Mouse (Mus musculus) forebrain, embryonic 13.5 days (tissue): ENCODE measurements around the gene Gm20388. TPM values are rescaled to one million over a fixed set of nuclear protein-coding genes. Genes with fewer than 3 reads are reported as not detected.

Experiments
- ATAC-seq: fragments of 200-750 bp; cut with Nextera tagmentation; 2 replicates; pipeline ENCODE4 v1.8.0; 2017
- H3K27ac ChIP-seq: fragments of 300-500 bp; sonication (generic); 2 replicates; pipeline ENCODE4 v1.5.1; 2015; ENCODE audit warnings: inconsistent platforms, mild to moderate bottlenecking, moderate library complexity
- H3K27me3 ChIP-seq: fragments of 300-500 bp; sonication (generic); 2 replicates; pipeline ENCODE4 v1.6.1; 2015; ENCODE audit warnings: mild to moderate bottlenecking, inconsistent platforms
- H3K36me3 ChIP-seq: fragments of 300-500 bp; sonication (generic); 2 replicates; pipeline ENCODE4 v1.6.1; 2015; ENCODE audit warnings: mild to moderate bottlenecking, inconsistent platforms; ENCODE audit not compliant: poor library complexity, severe bottlenecking
- H3K4me1 ChIP-seq: fragments of 300-500 bp; sonication (generic); 2 replicates; pipeline ENCODE4 v1.6.1; 2015; ENCODE audit warnings: inconsistent platforms
- H3K4me2 ChIP-seq: fragments of 300-500 bp; sonication (generic); 2 replicates; pipeline ENCODE4 v1.6.1; 2015; ENCODE audit warnings: inconsistent platforms, mild to moderate bottlenecking, moderate library complexity
- H3K4me3 ChIP-seq: fragments of 300-500 bp; sonication (generic); 2 replicates; pipeline ENCODE4 v1.5.1; 2015; ENCODE audit warnings: mild to moderate bottlenecking, inconsistent platforms
- H3K9ac ChIP-seq: fragments of 300-500 bp; sonication (generic); 2 replicates; pipeline ENCODE4 v1.6.1; 2015; ENCODE audit warnings: mild to moderate bottlenecking, inconsistent platforms
- H3K9me3 ChIP-seq: fragments of 300-500 bp; sonication (generic); replicated peaks from 2 replicates; pipeline ENCODE4 v1.6.1; 2016; ENCODE audit warnings: inconsistent platforms
- WGBS: fragments of 180-500 bp; shearing (Covaris S2); methylation state at CpG from one replicate; pipeline ENCODE4 v1.1.7; 2015; 5-methylcytosine and 5-hydroxymethylcytosine counted together
- polyA plus RNA-seq: library from polyadenylated mRNA; unstranded; fragments of >200 nt; fragmentation: Nextera tagmentation; extraction: Ambion mirVana; gene quantifications from 2 replicates; pipeline ENCODE4 v1.2.1, GENCODE M21; 2015

Gm20388 gene
- polyA plus RNA-seq, 1 experiment from 2014 or later, result 5.6 TPM

- 72% methylated on average over 14 of the region's 14 CpGs for WGBS
These were observed 93.6 kb downstream of the Gm20388 start for GRCm38 (mm10) chr8:120004154-120004702.

GRCm38 (mm10) chr8:120004705-120005381, 94.2 kb downstream of the Gm20388 start:
- Histone ChIP-seq H3K27ac (no peak overlapping the region), H3K36me3 (no peaks in the 10 kb centered on the region), H3K4me3 (no peak overlapping the region), H3K4me2 (no peak overlapping the region), H3K9me3 (no peaks in the 10 kb centered on the region), H3K27me3 (no peaks in the 10 kb centered on the region), H3K4me1 (peaks cover 5% of the 10 kb centered on the region; the same call in 1 of the 2 replicates), H3K9ac (no peak overlapping the region)
- ATAC-seq, result no peak
- 62% methylated on average over 2 of the region's 2 CpGs for WGBS

More at GRCm38 (mm10) chr8:120004154-120004702, 93.6 kb downstream of the Gm20388 start:
- no peak overlapping the region for H3K4me3 ChIP-seq
- no peak overlapping the region for H3K27ac ChIP-seq
- H3K27me3 ChIP-seq, result no peaks in the 10 kb centered on the region
- H3K4me2 ChIP-seq, result no peak overlapping the region
- no peak overlapping the region for H3K9ac ChIP-seq
- ATAC-seq, result no peak
- H3K36me3 ChIP-seq, result no peaks in the 10 kb centered on the region
- H3K4me1 ChIP-seq, result peaks cover 5% of the 10 kb centered on the region; the same call in 1 of the 2 replicates
- no peaks in the 10 kb centered on the region for H3K9me3 ChIP-seq

GRCm38 (mm10) chr8:120006645-120007160, 96.1 kb downstream of the Gm20388 start:
- Histone ChIP-seq H3K9me3 (no peaks in the 10 kb centered on the region), H3K27ac (no peak overlapping the region), H3K27me3 (no peaks in the 10 kb centered on the region), H3K9ac (no peak overlapping the region), H3K4me1 (peaks cover 5% of the 10 kb centered on the region; the same call in 1 of the 2 replicates), H3K4me3 (no peak overlapping the region), H3K4me2 (peak overlapping the region; percentile 10; the same call in 1 of the 2 replicates), H3K36me3 (no peaks in the 10 kb centered on the region)
- ATAC-seq, result no peak
- 44% methylated on average over 9 of the region's 9 CpGs for WGBS

GRCm38 (mm10) chr8:120007178-120007577, 96.5 kb downstream of the Gm20388 start:
- Histone ChIP-seq H3K9ac (no peak overlapping the region), H3K4me1 (peaks cover 5% of the 10 kb centered on the region; the same call in 1 of the 2 replicates), H3K4me3 (no peak overlapping the region), H3K27me3 (no peaks in the 10 kb centered on the region), H3K9me3 (no peaks in the 10 kb centered on the region), H3K27ac (no peak overlapping the region), H3K36me3 (no peaks in the 10 kb centered on the region), H3K4me2 (no peak overlapping the region)
- 79% methylated on average over 9 of the region's 9 CpGs for WGBS
- ATAC-seq, result no peak

GRCm38 (mm10) chr8:120009284-120009683, 98.6 kb downstream of the Gm20388 start:
- no peaks in the 10 kb centered on the region for H3K9me3 ChIP-seq
- no peak overlapping the region for H3K9ac ChIP-seq
- no peak overlapping the region for H3K4me2 ChIP-seq
- no peak overlapping the region for H3K27ac ChIP-seq
- ATAC-seq, result no peak
- no peaks in the 10 kb centered on the region for H3K27me3 ChIP-seq
- H3K4me1 ChIP-seq, result peaks cover 5% of the 10 kb centered on the region; the same call in 1 of the 2 replicates
- H3K4me3 ChIP-seq, result no peak overlapping the region
- WGBS, result 77% methylated on average over 6 of the region's 6 CpGs
- no peaks in the 10 kb centered on the region for H3K36me3 ChIP-seq

GRCm38 (mm10) chr8:120012491-120012890, 101.8 kb downstream of the Gm20388 start:
- no peaks in the 10 kb centered on the region for H3K27me3 ChIP-seq
- H3K36me3 ChIP-seq, result no peaks in the 10 kb centered on the region
- 91% methylated on average over 8 of the region's 8 CpGs for WGBS
- no peak overlapping the region for H3K9ac ChIP-seq
- no peak for ATAC-seq
- no peaks in the 10 kb centered on the region for H3K4me1 ChIP-seq
- no peak overlapping the region for H3K27ac ChIP-seq
- no peaks in the 10 kb centered on the region for H3K9me3 ChIP-seq
- H3K4me2 ChIP-seq, result no peak overlapping the region
- no peak overlapping the region for H3K4me3 ChIP-seq

GRCm38 (mm10) chr8:120012927-120013326, 102.3 kb downstream of the Gm20388 start:
- H3K4me2 ChIP-seq, result no peak overlapping the region
- WGBS, result 19% methylated on average over 9 of the region's 9 CpGs
- H3K9ac ChIP-seq, result no peak overlapping the region
- no peaks in the 10 kb centered on the region for H3K36me3 ChIP-seq
- no peak overlapping the region for H3K4me3 ChIP-seq
- no peaks in the 10 kb centered on the region for H3K9me3 ChIP-seq
- no peak overlapping the region for H3K27ac ChIP-seq
- no peaks in the 10 kb centered on the region for H3K4me1 ChIP-seq
- no peak for ATAC-seq
- H3K27me3 ChIP-seq, result no peaks in the 10 kb centered on the region

GRCm38 (mm10) chr8:120014267-120015023, 103.8 kb downstream of the Gm20388 start:
- Histone ChIP-seq H3K27me3 (no peaks in the 10 kb centered on the region), H3K36me3 (no peaks in the 10 kb centered on the region), H3K9me3 (no peaks in the 10 kb centered on the region), H3K9ac (no peak overlapping the region), H3K4me3 (no peak overlapping the region), H3K4me2 (no peak overlapping the region), H3K27ac (no peak overlapping the region), H3K4me1 (no peaks in the 10 kb centered on the region)
- WGBS, result 76% methylated on average over 15 of the region's 15 CpGs
- no peak for ATAC-seq

- no peak overlapping the region for H3K4me2 ChIP-seq
- 87% methylated on average over 8 of the region's 8 CpGs for WGBS
- no peak for ATAC-seq
- H3K4me3 ChIP-seq, result no peak overlapping the region
- no peaks in the 10 kb centered on the region for H3K27me3 ChIP-seq
- no peaks in the 10 kb centered on the region for H3K36me3 ChIP-seq
- no peak overlapping the region for H3K27ac ChIP-seq
- H3K9me3 ChIP-seq, result no peaks in the 10 kb centered on the region
- H3K9ac ChIP-seq, result no peak overlapping the region
- H3K4me1 ChIP-seq, result no peaks in the 10 kb centered on the region
These were observed 105.3 kb downstream of the Gm20388 start for GRCm38 (mm10) chr8:120015916-120016315.

- Histone ChIP-seq H3K4me1 (no peaks in the 10 kb centered on the region), H3K4me2 (no peak overlapping the region), H3K4me3 (no peak overlapping the region), H3K36me3 (no peaks in the 10 kb centered on the region), H3K27ac (no peak overlapping the region), H3K9me3 (no peaks in the 10 kb centered on the region), H3K27me3 (no peaks in the 10 kb centered on the region), H3K9ac (no peak overlapping the region)
- ATAC-seq, result no peak
- WGBS, result 83% methylated on average over 7 of the region's 7 CpGs
These were observed 105.8 kb downstream of the Gm20388 start for GRCm38 (mm10) chr8:120016424-120016823.

- Histone ChIP-seq H3K36me3 (no peaks in the 10 kb centered on the region), H3K9me3 (no peaks in the 10 kb centered on the region), H3K9ac (no peak overlapping the region), H3K4me1 (no peaks in the 10 kb centered on the region), H3K27me3 (no peaks in the 10 kb centered on the region), H3K27ac (no peak overlapping the region), H3K4me3 (no peak overlapping the region), H3K4me2 (no peak overlapping the region)
- WGBS, result 93% methylated on average over 13 of the region's 13 CpGs
- ATAC-seq, result no peak
These were observed 106.7 kb downstream of the Gm20388 start for GRCm38 (mm10) chr8:120017349-120017748.

GRCm38 (mm10) chr8:120017786-120018185, 107.1 kb downstream of the Gm20388 start:
- Histone ChIP-seq H3K4me2 (no peak overlapping the region), H3K9ac (no peak overlapping the region), H3K4me3 (no peak overlapping the region), H3K9me3 (no peaks in the 10 kb centered on the region), H3K27me3 (no peaks in the 10 kb centered on the region), H3K4me1 (no peaks in the 10 kb centered on the region), H3K36me3 (no peaks in the 10 kb centered on the region), H3K27ac (no peak overlapping the region)
- WGBS, result 91% methylated on average over 6 of the region's 6 CpGs
- no peak for ATAC-seq
